Mouse (Mus musculus): Measurements from ENCODE around the gene Aggf1. TPM values are rescaled to one million over a fixed set of nuclear protein-coding genes. Genes with fewer than 3 reads are reported as not detected.
A peak's percentile ranks its signal among the peaks of the same experiment; 100 is the strongest.

The Aggf1 gene
- polyA plus RNA-seq (2011; ENCODE audit: insufficient read depth, insufficient read length, low read depth, missing spikeins), result 42.2 and 42.4 TPM in 2 replicates

DNA sequence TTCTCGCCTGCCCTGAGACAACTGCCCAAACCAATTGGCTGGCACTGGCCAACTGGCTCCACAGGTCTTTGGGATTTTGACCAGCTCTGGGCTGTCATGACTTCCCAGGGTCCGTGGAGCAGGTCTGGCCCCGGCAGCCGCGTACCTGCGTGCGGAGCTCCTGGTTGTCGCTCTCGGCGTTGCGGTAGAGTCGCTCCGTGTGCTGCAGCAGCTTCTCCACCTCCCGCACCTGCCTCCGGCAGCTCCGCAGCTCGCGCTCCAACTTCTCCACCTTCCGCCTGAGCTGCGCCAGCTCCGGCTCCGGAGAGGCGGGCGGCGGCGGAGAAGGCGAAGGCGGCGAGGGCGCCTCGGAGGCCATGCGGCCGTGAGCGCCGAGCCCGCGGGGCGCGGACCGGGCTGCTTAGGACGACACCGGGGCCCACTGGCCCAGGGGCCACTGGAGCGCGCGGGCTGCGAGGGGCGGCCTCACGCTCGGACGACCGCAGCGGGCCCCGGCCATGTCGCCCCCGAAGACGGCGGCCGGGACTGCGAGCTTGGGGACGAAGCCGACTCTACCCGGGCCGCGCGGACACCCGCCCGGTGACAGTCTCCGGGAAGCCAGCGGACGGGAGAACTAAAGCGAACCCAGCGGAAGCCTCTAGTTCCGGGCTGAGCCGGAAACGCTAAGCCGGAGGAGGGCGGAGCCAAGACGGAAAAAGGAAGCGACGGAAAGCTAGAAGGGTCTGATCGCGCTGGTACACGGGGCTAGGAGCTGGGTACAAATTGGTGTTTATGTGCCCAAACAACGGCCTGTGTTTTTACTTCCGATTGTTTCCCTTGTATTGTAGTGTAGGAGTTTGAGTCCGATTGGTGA is at the start of gene Aggf1:
Gene Aggf1, minus strand, starts transcription at position 652 of the 853 bp plus-strand sequence.
- peak within 1 kb of the TSS; percentile 93 for H3K9ac ChIP-seq (ENCODE audit: low read depth, poor library complexity, severe bottlenecking)
- H3K27me3 ChIP-seq (ENCODE audit: control insufficient read depth, insufficient read depth, low read length, poor library complexity, severe bottlenecking), result no peaks in the 10 kb centered on the region
- no peaks in the 10 kb centered on the region for H3K4me1 ChIP-seq (ENCODE audit: control insufficient read depth, insufficient read depth, low read length)
- peak within 1 kb of the TSS; percentile 82 for H3K4me3 ChIP-seq (ENCODE audit: low read depth, low read length)
- peak within 1 kb of the TSS; percentile 62; the same call in 1 of the 2 replicates for H3K27ac ChIP-seq (ENCODE audit: insufficient read depth, low read length)
- TF ChIP-seq EP300 (IDR thresholded peaks at IDR 0.05; ENCODE audit: insufficient read depth, low read depth, low read length) (no peak), CTCF (IDR thresholded peaks at IDR 0.05; ENCODE audit: low read depth, low read length) (no peak), POLR2A (IDR thresholded peaks at IDR 0.05; ENCODE audit: insufficient read depth, low read length) (no peak)
- H3K9me3 ChIP-seq (replicated peaks; ENCODE audit: control insufficient read depth, insufficient read depth, low read length, poor library complexity, severe bottlenecking), result no peaks in the 10 kb centered on the region
- H3K36me3 ChIP-seq (ENCODE audit: control insufficient read depth, insufficient read depth, low read length, poor library complexity, severe bottlenecking), result peaks cover 10% of the 10 kb centered on the region

DNA sequence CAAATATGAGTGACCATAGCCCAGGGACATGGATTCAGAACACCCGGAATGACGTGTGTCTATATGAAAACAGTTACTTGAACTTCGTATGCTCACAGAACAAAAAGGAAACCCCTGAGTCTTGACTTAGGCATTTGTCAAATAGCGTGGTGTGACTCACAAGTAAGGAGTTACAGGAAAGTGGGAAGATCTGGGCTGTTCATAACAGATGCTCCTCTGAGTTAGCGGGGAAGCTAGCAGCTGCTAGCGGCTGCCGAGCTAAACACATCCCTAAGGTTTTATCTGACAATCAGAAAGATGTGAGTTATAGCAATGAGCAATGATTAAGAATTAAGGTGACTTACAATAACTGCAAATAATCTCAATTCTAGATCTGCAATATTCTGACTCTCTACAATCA is 49.8 kb upstream of the Aggf1 start:
- Histone ChIP-seq H3K27ac (ENCODE audit: insufficient read depth, low read length) (no peak overlapping the region), H3K27me3 (ENCODE audit: control insufficient read depth, insufficient read depth, low read length, poor library complexity, severe bottlenecking) (no peaks in the 10 kb centered on the region), H3K4me3 (ENCODE audit: low read depth, low read length) (no peak overlapping the region), H3K9me3 (replicated peaks; ENCODE audit: control insufficient read depth, insufficient read depth, low read length, poor library complexity, severe bottlenecking) (no peaks in the 10 kb centered on the region), H3K4me1 (ENCODE audit: control insufficient read depth, insufficient read depth, low read length) (no peaks in the 10 kb centered on the region), H3K36me3 (ENCODE audit: control insufficient read depth, insufficient read depth, low read length, poor library complexity, severe bottlenecking) (no peaks in the 10 kb centered on the region), H3K9ac (ENCODE audit: low read depth, poor library complexity, severe bottlenecking) (no peak overlapping the region)
- TF ChIP-seq EP300 (IDR thresholded peaks at IDR 0.05; ENCODE audit: insufficient read depth, low read depth, low read length) (no peak), POLR2A (IDR thresholded peaks at IDR 0.05; ENCODE audit: insufficient read depth, low read length) (no peak), CTCF (IDR thresholded peaks at IDR 0.05; ENCODE audit: low read depth, low read length) (no peak)

DNA sequence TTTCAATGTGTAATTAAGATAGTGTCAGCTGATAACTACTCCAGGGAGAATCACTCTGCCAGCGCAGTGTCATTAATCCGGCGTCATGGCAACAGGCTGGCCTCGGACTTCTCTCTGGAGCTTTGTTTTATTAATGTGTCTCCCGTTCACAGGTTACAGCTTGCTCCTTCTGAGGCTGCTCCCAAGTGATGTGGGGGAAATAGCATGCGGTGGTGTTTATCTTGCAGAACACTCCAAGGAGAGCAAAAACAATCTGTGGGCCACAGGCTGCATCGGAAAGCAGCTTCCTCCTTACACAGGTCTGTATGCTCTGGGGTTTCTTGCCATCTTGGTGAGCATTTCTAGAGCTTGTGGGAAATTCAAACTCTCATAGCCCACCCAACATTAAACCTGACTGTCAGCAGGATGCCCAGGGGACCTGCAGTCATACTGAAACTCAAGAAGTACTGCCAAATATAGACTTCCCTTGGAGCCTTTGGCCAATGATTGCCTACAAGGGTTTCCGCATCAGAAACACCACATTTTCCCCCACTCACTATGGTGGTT is 44.1 kb upstream of the Aggf1 start:
- H3K9ac ChIP-seq (ENCODE audit: low read depth, poor library complexity, severe bottlenecking), result no peak overlapping the region
- no peak overlapping the region for H3K27ac ChIP-seq (ENCODE audit: insufficient read depth, low read length)

DNA sequence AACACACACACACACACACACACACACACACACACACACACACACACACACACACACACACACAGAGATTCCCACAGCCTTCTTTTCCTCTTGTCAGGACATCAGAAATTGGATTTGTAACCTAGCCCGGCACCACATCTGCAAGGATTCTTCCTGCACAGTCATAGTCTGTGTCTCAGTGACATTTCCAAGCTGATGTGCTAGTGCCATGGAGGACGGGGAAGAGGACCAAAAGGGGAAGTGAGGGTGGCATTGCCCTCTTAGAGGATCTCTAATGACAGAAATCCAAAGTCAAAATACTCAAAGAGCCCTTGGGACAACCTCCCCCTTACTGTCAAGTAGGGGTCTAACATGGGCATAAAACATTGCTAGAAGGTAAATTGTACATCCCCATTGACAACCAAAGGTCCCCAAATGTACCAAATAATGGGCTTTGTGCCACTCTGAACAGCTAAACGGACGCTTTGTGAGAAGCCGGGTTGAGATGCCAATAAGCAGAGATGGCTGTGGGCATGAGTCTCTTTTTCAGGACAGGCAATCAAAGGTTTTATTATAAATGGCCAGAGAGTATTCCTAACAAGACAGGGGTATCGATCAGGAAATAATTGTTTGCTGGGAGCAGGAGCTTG is 43.5 kb upstream of the Aggf1 start:
- no peak overlapping the region for H3K9ac ChIP-seq (ENCODE audit: low read depth, poor library complexity, severe bottlenecking)
- no peak overlapping the region for H3K27ac ChIP-seq (ENCODE audit: insufficient read depth, low read length)
- no peaks in the 10 kb centered on the region for H3K4me1 ChIP-seq (ENCODE audit: control insufficient read depth, insufficient read depth, low read length)
- H3K36me3 ChIP-seq (ENCODE audit: control insufficient read depth, insufficient read depth, low read length, poor library complexity, severe bottlenecking), result no peaks in the 10 kb centered on the region
- H3K4me3 ChIP-seq (ENCODE audit: low read depth, low read length), result no peak overlapping the region
- H3K27me3 ChIP-seq (ENCODE audit: control insufficient read depth, insufficient read depth, low read length, poor library complexity, severe bottlenecking), result no peaks in the 10 kb centered on the region
- no peaks in the 10 kb centered on the region for H3K9me3 ChIP-seq (replicated peaks; ENCODE audit: control insufficient read depth, insufficient read depth, low read length, poor library complexity, severe bottlenecking)
- TF ChIP-seq CTCF (IDR thresholded peaks at IDR 0.05; ENCODE audit: low read depth, low read length), result no peak
- no peak for TF ChIP-seq POLR2A (IDR thresholded peaks at IDR 0.05; ENCODE audit: insufficient read depth, low read length)
- no peak for TF ChIP-seq EP300 (IDR thresholded peaks at IDR 0.05; ENCODE audit: insufficient read depth, low read depth, low read length)

More for the DNA sequence above, 44.1 kb upstream of the Aggf1 start:
- TF ChIP-seq CTCF (IDR thresholded peaks at IDR 0.05; ENCODE audit: low read depth, low read length) (no peak), POLR2A (IDR thresholded peaks at IDR 0.05; ENCODE audit: insufficient read depth, low read length) (no peak)
- Histone ChIP-seq H3K4me3 (ENCODE audit: low read depth, low read length) (no peak overlapping the region), H3K36me3 (ENCODE audit: control insufficient read depth, insufficient read depth, low read length, poor library complexity, severe bottlenecking) (no peaks in the 10 kb centered on the region), H3K9me3 (replicated peaks; ENCODE audit: control insufficient read depth, insufficient read depth, low read length, poor library complexity, severe bottlenecking) (no peaks in the 10 kb centered on the region), H3K4me1 (ENCODE audit: control insufficient read depth, insufficient read depth, low read length) (no peaks in the 10 kb centered on the region), H3K27me3 (ENCODE audit: control insufficient read depth, insufficient read depth, low read length, poor library complexity, severe bottlenecking) (no peaks in the 10 kb centered on the region)

DNA sequence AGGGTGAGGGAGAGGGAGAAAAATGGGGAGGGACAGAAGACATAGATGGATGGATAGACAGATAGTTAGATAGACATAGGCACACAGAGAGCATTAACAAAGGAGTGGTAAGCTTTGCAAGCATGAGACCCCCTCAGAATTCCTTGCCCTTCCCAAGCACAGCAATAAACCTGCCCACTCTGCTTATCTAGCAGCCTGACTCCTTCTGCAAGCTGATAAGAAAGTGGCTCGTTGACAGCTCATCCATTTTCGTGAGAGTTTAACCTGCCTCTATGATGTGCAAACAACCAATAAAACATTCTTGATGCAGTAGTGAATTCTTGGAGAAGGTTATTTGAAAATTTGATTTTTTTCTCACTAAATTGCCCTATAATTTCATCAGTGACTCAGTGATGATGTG is 37.1 kb upstream of the Aggf1 start:
- no peaks in the 10 kb centered on the region for H3K9me3 ChIP-seq (replicated peaks; ENCODE audit: control insufficient read depth, insufficient read depth, low read length, poor library complexity, severe bottlenecking)
- no peaks in the 10 kb centered on the region for H3K27me3 ChIP-seq (ENCODE audit: control insufficient read depth, insufficient read depth, low read length, poor library complexity, severe bottlenecking)
- TF ChIP-seq CTCF (IDR thresholded peaks at IDR 0.05; ENCODE audit: low read depth, low read length) (no peak), EP300 (IDR thresholded peaks at IDR 0.05; ENCODE audit: insufficient read depth, low read depth, low read length) (no peak), POLR2A (IDR thresholded peaks at IDR 0.05; ENCODE audit: insufficient read depth, low read length) (no peak)
- no peaks in the 10 kb centered on the region for H3K4me1 ChIP-seq (ENCODE audit: control insufficient read depth, insufficient read depth, low read length)
- no peak overlapping the region for H3K9ac ChIP-seq (ENCODE audit: low read depth, poor library complexity, severe bottlenecking)
- H3K4me3 ChIP-seq (ENCODE audit: low read depth, low read length), result no peak overlapping the region
- no peaks in the 10 kb centered on the region for H3K36me3 ChIP-seq (ENCODE audit: control insufficient read depth, insufficient read depth, low read length, poor library complexity, severe bottlenecking)
- H3K27ac ChIP-seq (ENCODE audit: insufficient read depth, low read length), result no peak overlapping the region
